Mouse (Mus musculus): Measurements from ENCODE around the gene Rnf114. TPM values are rescaled to one million over a fixed set of nuclear protein-coding genes. Genes with fewer than 3 reads are reported as not detected.

Rnf114 gene
- polyA plus RNA-seq, 1 experiment from 2014 or later, result 90.8 TPM

- H3K9ac ChIP-seq, result no peak overlapping the region
- H3K4me1 ChIP-seq, result no peaks in the 10 kb centered on the region
- peaks cover 97% of the 10 kb centered on the region for H3K36me3 ChIP-seq
- no peak overlapping the region for H3K27ac ChIP-seq
- H3K4me3 ChIP-seq, result no peak overlapping the region
- 96% methylated on average over 9 of the region's 9 CpGs for WGBS
- no peak overlapping the region for H3K4me2 ChIP-seq (replicated peaks)
- no peaks in the 10 kb centered on the region for H3K9me3 ChIP-seq
- no peak for ATAC-seq (ENCODE audit: low FRiP score, low read depth)
- H3K27me3 ChIP-seq, result no peaks in the 10 kb centered on the region
Measured at GRCm38 (mm10) chr2:167512365-167512764, 19.9 kb downstream of the Rnf114 start.

GRCm38 (mm10) chr2:167512970-167513369 is 20.5 kb downstream of the Rnf114 start:
- 93% methylated on average over 5 of the region's 5 CpGs for WGBS

GRCm38 (mm10) chr2:167514641-167515040 is 22.2 kb downstream of the Rnf114 start:
- Histone ChIP-seq H3K4me1 (no peaks in the 10 kb centered on the region), H3K4me3 (no peak overlapping the region), H3K36me3 (peaks cover 94% of the 10 kb centered on the region), H3K9ac (no peak overlapping the region), H3K4me2 (replicated peaks) (no peak overlapping the region), H3K9me3 (no peaks in the 10 kb centered on the region), H3K27me3 (no peaks in the 10 kb centered on the region), H3K27ac (no peak overlapping the region)
- 97% methylated on average over 4 of the region's 4 CpGs for WGBS
- no peak for ATAC-seq (ENCODE audit: low FRiP score, low read depth)

More at GRCm38 (mm10) chr2:167512970-167513369, 20.5 kb downstream of the Rnf114 start:
- Histone ChIP-seq H3K9ac (no peak overlapping the region), H3K9me3 (no peaks in the 10 kb centered on the region), H3K4me1 (no peaks in the 10 kb centered on the region), H3K27ac (no peak overlapping the region), H3K36me3 (peaks cover 97% of the 10 kb centered on the region), H3K27me3 (no peaks in the 10 kb centered on the region), H3K4me3 (no peak overlapping the region), H3K4me2 (replicated peaks) (no peak overlapping the region)
- ATAC-seq (ENCODE audit: low FRiP score, low read depth), result no peak

- Histone ChIP-seq H3K36me3 (peaks cover 93% of the 10 kb centered on the region), H3K27me3 (no peaks in the 10 kb centered on the region), H3K9ac (no peak overlapping the region), H3K4me1 (no peaks in the 10 kb centered on the region), H3K4me2 (replicated peaks) (no peak overlapping the region), H3K4me3 (no peak overlapping the region), H3K27ac (no peak overlapping the region), H3K9me3 (no peaks in the 10 kb centered on the region)
- no peak for ATAC-seq (ENCODE audit: low FRiP score, low read depth)
- 89% methylated on average over 5 of the region's 5 CpGs for WGBS
Measured at GRCm38 (mm10) chr2:167515688-167516087, 23.2 kb downstream of the Rnf114 start.

GRCm38 (mm10) chr2:167519606-167520252 is 27.3 kb downstream of the Rnf114 start:
- Histone ChIP-seq H3K27ac (no peak overlapping the region), H3K4me3 (no peak overlapping the region), H3K4me2 (replicated peaks) (no peak overlapping the region), H3K27me3 (no peaks in the 10 kb centered on the region), H3K36me3 (peaks cover 53% of the 10 kb centered on the region), H3K4me1 (no peaks in the 10 kb centered on the region), H3K9me3 (no peaks in the 10 kb centered on the region), H3K9ac (no peak overlapping the region)
- ATAC-seq (ENCODE audit: low FRiP score, low read depth), result no peak
- WGBS, result 87% methylated on average over 5 of the region's 5 CpGs

GRCm38 (mm10) chr2:167528278-167528677 is 35.8 kb downstream of the Rnf114 start:
- Histone ChIP-seq H3K36me3 (no peaks in the 10 kb centered on the region), H3K9me3 (no peaks in the 10 kb centered on the region), H3K27ac (no peak overlapping the region), H3K4me2 (replicated peaks) (no peak overlapping the region), H3K4me3 (no peak overlapping the region), H3K4me1 (no peaks in the 10 kb centered on the region), H3K9ac (no peak overlapping the region), H3K27me3 (no peaks in the 10 kb centered on the region)
- 14% methylated on average over 5 of the region's 5 CpGs for WGBS
- no peak for ATAC-seq (ENCODE audit: low FRiP score, low read depth)

GRCm38 (mm10) chr2:167529935-167530513 is 37.6 kb downstream of the Rnf114 start:
- H3K9ac ChIP-seq, result no peak overlapping the region
- H3K4me2 ChIP-seq (replicated peaks), result no peak overlapping the region
- H3K27me3 ChIP-seq, result no peaks in the 10 kb centered on the region
- 37% methylated on average over 5 of the region's 5 CpGs for WGBS
- no peaks in the 10 kb centered on the region for H3K4me1 ChIP-seq
- ATAC-seq (ENCODE audit: low FRiP score, low read depth), result no peak
- H3K9me3 ChIP-seq, result no peaks in the 10 kb centered on the region
- no peak overlapping the region for H3K27ac ChIP-seq
- H3K4me3 ChIP-seq, result no peak overlapping the region
- no peaks in the 10 kb centered on the region for H3K36me3 ChIP-seq

- ATAC-seq (ENCODE audit: low FRiP score, low read depth), result no peak
- Histone ChIP-seq H3K36me3 (no peaks in the 10 kb centered on the region), H3K9me3 (no peaks in the 10 kb centered on the region), H3K9ac (no peak overlapping the region), H3K27me3 (no peaks in the 10 kb centered on the region), H3K4me3 (no peak overlapping the region), H3K27ac (no peak overlapping the region), H3K4me1 (no peaks in the 10 kb centered on the region), H3K4me2 (replicated peaks) (no peak overlapping the region)
- 79% methylated on average over 4 of the region's 4 CpGs for WGBS
Measured at GRCm38 (mm10) chr2:167530536-167530935, 38.1 kb downstream of the Rnf114 start.

GRCm38 (mm10) chr2:167532131-167532530 is 39.7 kb downstream of the Rnf114 start:
- Histone ChIP-seq H3K4me2 (replicated peaks) (no peak overlapping the region), H3K9me3 (no peaks in the 10 kb centered on the region), H3K4me1 (peaks cover 2% of the 10 kb centered on the region; the same call in 1 of the 2 replicates), H3K9ac (no peak overlapping the region), H3K4me3 (no peak overlapping the region), H3K36me3 (no peaks in the 10 kb centered on the region), H3K27ac (no peak overlapping the region), H3K27me3 (peaks cover 14% of the 10 kb centered on the region)
- ATAC-seq (ENCODE audit: low FRiP score, low read depth), result 0 out of 2 replicates have a peak, but pooled peaks have one; percentile 11
- WGBS, result 20% methylated on average over 13 of the region's 13 CpGs

GRCm38 (mm10) chr2:167533880-167534279 is 41.4 kb downstream of the Rnf114 start:
- no peaks in the 10 kb centered on the region for H3K9me3 ChIP-seq
- H3K36me3 ChIP-seq, result 0 out of 2 replicates have a peak, but pooled peaks cover 3% of the 10 kb centered on the region
- peaks cover 19% of the 10 kb centered on the region for H3K27me3 ChIP-seq
- peaks cover 10% of the 10 kb centered on the region for H3K4me1 ChIP-seq
- no peak for ATAC-seq (ENCODE audit: low FRiP score, low read depth)
- no peak overlapping the region for H3K27ac ChIP-seq
- H3K4me3 ChIP-seq, result no peak overlapping the region
- no peak overlapping the region for H3K4me2 ChIP-seq (replicated peaks)
- H3K9ac ChIP-seq, result no peak overlapping the region

GRCm38 (mm10) chr2:167536320-167536945 is 44.0 kb downstream of the Rnf114 start:
- Histone ChIP-seq H3K9ac (no peak overlapping the region), H3K27ac (no peak overlapping the region), H3K4me2 (replicated peaks) (no peak overlapping the region), H3K4me1 (peaks cover 36% of the 10 kb centered on the region), H3K9me3 (no peaks in the 10 kb centered on the region), H3K4me3 (no peak overlapping the region), H3K36me3 (peaks cover 13% of the 10 kb centered on the region), H3K27me3 (peaks cover 19% of the 10 kb centered on the region)
- WGBS, result 36% methylated on average over 10 of the region's 10 CpGs
- ATAC-seq (ENCODE audit: low FRiP score, low read depth), result no peak

GRCm38 (mm10) chr2:167537476-167538297 is 45.2 kb downstream of the Rnf114 start, which contains the start of gene Snai1:
Gene Snai1 (plus strand): TSS chr2:167538195.
- H3K36me3 ChIP-seq, result peaks cover 26% of the 10 kb centered on the region
- peak within 1 kb of the TSS; percentile 92 for H3K4me2 ChIP-seq (replicated peaks)
- WGBS, result under 1% methylated on average over 58 of the region's 58 CpGs
- ATAC-seq (ENCODE audit: low FRiP score, low read depth), result peak; percentile 94
- peak within 1 kb of the TSS; percentile 96 for H3K27ac ChIP-seq
- peak within 1 kb of the TSS; percentile 81 for H3K9ac ChIP-seq
- H3K27me3 ChIP-seq, result peaks cover 19% of the 10 kb centered on the region
- H3K4me1 ChIP-seq, result peaks cover 48% of the 10 kb centered on the region
- peak within 1 kb of the TSS; percentile 76 for H3K4me3 ChIP-seq
- H3K9me3 ChIP-seq, result no peaks in the 10 kb centered on the region

Measured in limb, embryonic 13.5 days (tissue).